In genomic region chr2:167351371-167351951, GRCm38 (mm10) we compare ENCODE assay signal across 12 mouse cellular contexts. TPM values are rescaled to one million over a fixed set of nuclear protein-coding genes. Genes with fewer than 3 reads are reported as not detected.
DNase-seq lines count a peak whose midpoint lies in the region; ATAC-seq and TF ChIP-seq lines count a peak whose summit lies in the region.
"Had no signal": no experiment of that assay in that cellular context is flagged by ENCODE, and none has a peak within 500 bp of the region (broad histone marks: within the 10 kb centered on the region; RNA-seq: fewer than 3 reads in every experiment).

No protein-coding gene starts in this region.

- peak overlapping the region; percentile 37; the same call in 1 of the 2 replicates for H3K27ac ChIP-seq in lung, embryonic 14.5 days (ENCODE audit: low read depth)
- H3K27ac ChIP-seq in bone marrow, adult 2 months (ENCODE audit: control insufficient read depth, insufficient read depth, low read depth, low read length, poor library complexity) = peak overlapping the region; percentile 76
- H3K27ac ChIP-seq in hindbrain, embryonic 10.5 days = no peak overlapping the region
- no peak overlapping the region for H3K27ac ChIP-seq in forebrain, postnatal 0 days (ENCODE audit: low read depth, low read length)
- H3K27ac ChIP-seq: hindbrain, postnatal 0 days had no signal

- H3K9me3 ChIP-seq in lung, embryonic 14.5 days (ENCODE audit: low read depth, low read length) = no peaks in the 10 kb centered on the region
- H3K9me3 ChIP-seq in hindbrain, embryonic 10.5 days = no peaks in the 10 kb centered on the region
- no peaks in the 10 kb centered on the region for H3K9me3 ChIP-seq in forebrain, postnatal 0 days (ENCODE audit: low read length)

- no peak for TF ChIP-seq CTCF in lung, embryonic 14.5 days (IDR thresholded peaks at IDR 0.05; ENCODE audit: low read depth)
- TF ChIP-seq CTCF in bone marrow, adult 2 months (IDR thresholded peaks at IDR 0.05; ENCODE audit: control insufficient read depth, insufficient read depth, low read length) = no peak
- TF ChIP-seq CTCF in forebrain, postnatal 0 days (IDR thresholded peaks at IDR 0.05; ENCODE audit: low read depth) = no peak

- no peak for TF ChIP-seq POLR2A in bone marrow, adult 2 months (IDR thresholded peaks at IDR 0.05; ENCODE audit: borderline replicate concordance, control insufficient read depth, low read depth, low read length)

- H3K4me3 ChIP-seq in lung, embryonic 14.5 days (ENCODE audit: low read depth, low read length) = no peak overlapping the region
- H3K4me3 ChIP-seq in bone marrow, adult 2 months (replicated peaks; ENCODE audit: control insufficient read depth, low read depth, low read length) = no peak overlapping the region
- no peak overlapping the region for H3K4me3 ChIP-seq in hindbrain, embryonic 10.5 days
- H3K4me3 ChIP-seq in forebrain, postnatal 0 days (ENCODE audit: low read depth, low read length) = no peak overlapping the region

- no peak overlapping the region for H3K4me2 ChIP-seq in lung, embryonic 14.5 days
- H3K4me2 ChIP-seq in forebrain, postnatal 0 days (ENCODE audit: low read depth) = no peak overlapping the region

- ATAC-seq in lung, embryonic 14.5 days (ENCODE audit: insufficient read depth) = no peak
- peak; percentile 31 for ATAC-seq in megakaryocyte, adult 5-6 weeks (ENCODE audit: poor library complexity, severe bottlenecking)
- no peak for ATAC-seq in forebrain, postnatal 0 days
- ATAC-seq: hindbrain, postnatal 0 days had no signal

- no peaks in the 10 kb centered on the region for H3K27me3 ChIP-seq in lung, embryonic 14.5 days (ENCODE audit: insufficient read depth, low read length)
- peaks cover 23% of the 10 kb centered on the region for H3K27me3 ChIP-seq in hindbrain, embryonic 10.5 days (ENCODE audit: insufficient read depth, poor library complexity, severe bottlenecking)
- no peaks in the 10 kb centered on the region for H3K27me3 ChIP-seq in forebrain, postnatal 0 days (ENCODE audit: insufficient read depth, low read length)

- H3K4me1 ChIP-seq in lung, embryonic 14.5 days (ENCODE audit: insufficient read depth) = peaks cover 9% of the 10 kb centered on the region; the same call in 1 of the 2 replicates
- peaks cover 4% of the 10 kb centered on the region for H3K4me1 ChIP-seq in bone marrow, adult 2 months (ENCODE audit: control insufficient read depth, insufficient read depth, low read length)
- peaks cover 42% of the 10 kb centered on the region for H3K4me1 ChIP-seq in hindbrain, embryonic 10.5 days (replicated peaks)
- no peaks in the 10 kb centered on the region for H3K4me1 ChIP-seq in forebrain, postnatal 0 days (ENCODE audit: insufficient read depth)

- DNase-seq in lung, embryonic 14.5 days = no peak
- DNase-seq in lung, postnatal 14 days = no peak
- peak; percentile 52 for DNase-seq in CD4-positive, CD25-positive, alpha-beta regulatory T cell, adult 2 months (ENCODE audit: low read depth, low spot score)
- DNase-seq in hindbrain, embryonic 10.5 days (ENCODE audit: low spot score) = no peak
- DNase-seq in forebrain, postnatal 0 days = no peak
- DNase-seq in ovary, postnatal 10 days (ENCODE audit: low spot score) = no peak
- DNase-seq: cerebellum, adult 8-10 months; gastrocnemius, postnatal 25 days; right cerebral cortex, postnatal 14 days had no signal

- 27% methylated on average over 9 of the region's 9 CpGs for WGBS in lung, embryonic 14.5 days
- 4% methylated on average over 9 of the region's 9 CpGs for WGBS in bone marrow, adult 2 months
- WGBS in hindbrain, embryonic 10.5 days = 56% methylated on average over 9 of the region's 9 CpGs
- 67% methylated on average over 9 of the region's 9 CpGs for WGBS in forebrain, postnatal 0 days

- H3K9ac ChIP-seq in lung, embryonic 14.5 days = no peak overlapping the region
- no peak overlapping the region for H3K9ac ChIP-seq in forebrain, postnatal 0 days

- H3K36me3 ChIP-seq in lung, embryonic 14.5 days (ENCODE audit: insufficient read depth) = no peaks in the 10 kb centered on the region
- no peaks in the 10 kb centered on the region for H3K36me3 ChIP-seq in hindbrain, embryonic 10.5 days
- H3K36me3 ChIP-seq in forebrain, postnatal 0 days (ENCODE audit: insufficient read depth) = no peaks in the 10 kb centered on the region

RNA-seq across cellular contexts. Expression of gene B4galt5, which starts 2.5 kb away (rescaled TPM):
- 20.5 and 24.1 TPM in 2 replicates for polyA plus RNA-seq in lung, embryonic 14.5 days (2014; fragmentation: Nextera tagmentation; extraction: Ambion mirVana)
- 3.7 and 5.7 TPM in 2 replicates for polyA plus RNA-seq in bone marrow, adult 2 months (2011; ENCODE audit: insufficient read depth, insufficient read length, low replicate concordance, missing spikeins)
- 62.5 and 80.6 TPM in 2 replicates for total RNA-seq in megakaryocyte, adult 5-6 weeks (2015)
- total RNA-seq in megakaryocyte, adult 5-6 weeks (2017) = 52.4 and 67.3 TPM in 2 replicates
- 8.4 and 10.6 TPM in 2 replicates for polyA plus RNA-seq in hindbrain, embryonic 10.5 days (2016; fragmentation: Nextera tagmentation; extraction: Ambion mirVana)
- 57.4 and 60.7 TPM in 2 replicates for total RNA-seq in forebrain, postnatal 0 days (2014; rRNA removed)
- polyA plus RNA-seq in forebrain, postnatal 0 days (2015; fragmentation: Nextera tagmentation; extraction: Ambion mirVana) = 21.1 and 27.4 TPM in 2 replicates

Comparison
In these comparisons a context has a peak if more than half of its experiments do, and no peak if none do; other contexts are left out.
1. H3K27ac ChIP-seq: peak in lung, embryonic 14.5 days (single experiment) and bone marrow, adult 2 months (single experiment); none in hindbrain, embryonic 10.5 days (single experiment) and forebrain, postnatal 0 days (single experiment).